Mouse (Mus musculus) spleen, adult 2 months (tissue): ENCODE results near the gene AI481877. TPM values are rescaled to one million over a fixed set of nuclear protein-coding genes. Genes with fewer than 3 reads are reported as not detected.
A peak's percentile ranks its signal among the peaks of the same experiment; 100 is the strongest.

ENCODE experiments used
- DNase-seq, 2 experiments: peaks; one replicate each; pipeline versions ENCODE4 v3.0.0 to v3.0.0-alpha.2; 2012 to 2021; ENCODE audit warnings: low spot score in 2 of 2, low read depth in 1 of 2
- H3K27ac ChIP-seq: fragments of 200-500 bp; 2 replicates; pipeline ENCODE4 v1.5.1; 2012; ENCODE audit warnings: low read length, inconsistent platforms; ENCODE audit not compliant: insufficient read depth
- H3K27me3 ChIP-seq: fragments of 200-500 bp; 2 replicates; pipeline ENCODE4 v1.6.1; 2012; ENCODE audit warnings: mild to moderate bottlenecking, moderate library complexity, low read length, inconsistent platforms; ENCODE audit not compliant: control insufficient read depth, insufficient read depth
- H3K36me3 ChIP-seq: fragments of 200-500 bp; 2 replicates; pipeline ENCODE4 v1.6.1; 2012; ENCODE audit warnings: mild to moderate bottlenecking, low read length, inconsistent platforms; ENCODE audit not compliant: control insufficient read depth, insufficient read depth
- H3K4me1 ChIP-seq: fragments of 200-500 bp; 2 replicates; pipeline ENCODE4 v1.6.1; 2011; ENCODE audit warnings: inconsistent platforms; ENCODE audit not compliant: control insufficient read depth, insufficient read depth, insufficient read length
- H3K4me3 ChIP-seq: fragments of 200-500 bp; 2 replicates; pipeline ENCODE4 v1.5.1; 2011; ENCODE audit warnings: mild to moderate bottlenecking, inconsistent platforms; ENCODE audit not compliant: insufficient read depth, insufficient read length; ENCODE audit errors: extremely low read depth
- CTCF ChIP-seq: fragments of 200-500 bp; IDR thresholded peaks from 2 replicates; pipeline ENCODE4 v1.5.1; 2011; ENCODE audit warnings: mild to moderate bottlenecking, inconsistent platforms; ENCODE audit not compliant: insufficient read depth, insufficient read length, insufficient replicate concordance; ENCODE audit errors: extremely low read depth
- POLR2A ChIP-seq: fragments of 200-500 bp; IDR thresholded peaks from 2 replicates; pipeline ENCODE4 v1.6.1; 2011; ENCODE audit warnings: low read depth, low read length, inconsistent platforms
- WGBS: fragments of 180-500 bp; shearing (Covaris S2); methylation state at CpG from one replicate; pipeline ENCODE4 v1.1.7; 2018; 5-methylcytosine and 5-hydroxymethylcytosine counted together
- polyA plus RNA-seq: library from polyadenylated mRNA; depleted of rRNA; stranded (reverse); fragments of >200 nt; gene quantifications from 2 replicates; pipeline ENCODE4 v1.2.3, GENCODE M21; 2012

AI481877 gene
- polyA plus RNA-seq, 1 experiment: not detected

DNA sequence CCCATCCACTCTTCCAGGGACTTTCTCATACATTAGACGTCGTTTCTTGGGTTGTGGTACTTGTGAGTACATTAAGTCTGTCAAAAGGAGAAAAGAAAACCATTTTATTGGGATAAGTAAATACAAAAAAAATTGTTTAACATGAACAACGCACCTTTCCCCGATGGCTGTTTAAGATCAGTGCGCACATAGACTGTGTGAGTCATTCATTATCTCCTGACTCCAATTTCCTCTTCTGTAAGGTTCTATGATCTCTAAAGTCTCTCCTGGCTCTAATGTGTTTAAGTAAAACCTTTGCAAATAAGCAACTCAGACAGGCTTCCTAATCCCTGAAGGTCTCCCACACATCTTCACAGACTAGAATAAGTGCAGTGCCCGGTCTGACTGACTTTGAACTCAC is 94.9 kb downstream of the AI481877 start:
- Histone ChIP-seq H3K4me3 (no peak overlapping the region), H3K27me3 (no peaks in the 10 kb centered on the region), H3K36me3 (peaks cover 10% of the 10 kb centered on the region), H3K4me1 (peaks cover 7% of the 10 kb centered on the region), H3K27ac (no peak overlapping the region)
- no peak for DNase-seq
- TF ChIP-seq CTCF: no peak
- no peak for TF ChIP-seq POLR2A
- WGBS: 84% methylated on average over 6 of the region's 6 CpGs

DNA sequence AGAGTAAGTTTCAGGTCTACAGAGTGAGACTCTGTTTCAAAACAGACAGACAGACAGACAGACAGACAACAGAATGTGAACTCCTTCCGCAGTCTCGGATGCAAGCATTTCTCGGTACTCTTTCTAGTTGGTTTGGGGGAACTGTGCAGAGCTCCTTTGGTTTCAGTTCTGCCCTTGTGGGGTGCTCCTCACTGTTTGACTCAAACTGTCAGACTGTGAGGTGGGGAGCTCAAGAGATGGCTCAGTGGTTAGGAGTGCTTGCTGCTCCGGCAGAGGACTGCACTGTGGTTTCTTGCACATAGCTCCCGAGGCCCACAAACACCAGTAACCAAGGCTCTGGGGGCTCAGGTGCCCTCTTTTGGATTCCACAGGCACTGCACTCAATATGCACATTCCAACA is 95.7 kb downstream of the AI481877 start:
- 63% methylated on average over 5 of the region's 5 CpGs for WGBS
- H3K27me3 ChIP-seq: no peaks in the 10 kb centered on the region
- peak overlapping the region; percentile 35; the same call in 1 of the 2 replicates for H3K27ac ChIP-seq
- TF ChIP-seq CTCF: no peak
- TF ChIP-seq POLR2A: no peak
- DNase-seq: peak in 1 of 2 experiments; percentile 10
- no peak overlapping the region for H3K4me3 ChIP-seq
- H3K4me1 ChIP-seq: peaks cover 7% of the 10 kb centered on the region
- peaks cover 10% of the 10 kb centered on the region for H3K36me3 ChIP-seq

DNA sequence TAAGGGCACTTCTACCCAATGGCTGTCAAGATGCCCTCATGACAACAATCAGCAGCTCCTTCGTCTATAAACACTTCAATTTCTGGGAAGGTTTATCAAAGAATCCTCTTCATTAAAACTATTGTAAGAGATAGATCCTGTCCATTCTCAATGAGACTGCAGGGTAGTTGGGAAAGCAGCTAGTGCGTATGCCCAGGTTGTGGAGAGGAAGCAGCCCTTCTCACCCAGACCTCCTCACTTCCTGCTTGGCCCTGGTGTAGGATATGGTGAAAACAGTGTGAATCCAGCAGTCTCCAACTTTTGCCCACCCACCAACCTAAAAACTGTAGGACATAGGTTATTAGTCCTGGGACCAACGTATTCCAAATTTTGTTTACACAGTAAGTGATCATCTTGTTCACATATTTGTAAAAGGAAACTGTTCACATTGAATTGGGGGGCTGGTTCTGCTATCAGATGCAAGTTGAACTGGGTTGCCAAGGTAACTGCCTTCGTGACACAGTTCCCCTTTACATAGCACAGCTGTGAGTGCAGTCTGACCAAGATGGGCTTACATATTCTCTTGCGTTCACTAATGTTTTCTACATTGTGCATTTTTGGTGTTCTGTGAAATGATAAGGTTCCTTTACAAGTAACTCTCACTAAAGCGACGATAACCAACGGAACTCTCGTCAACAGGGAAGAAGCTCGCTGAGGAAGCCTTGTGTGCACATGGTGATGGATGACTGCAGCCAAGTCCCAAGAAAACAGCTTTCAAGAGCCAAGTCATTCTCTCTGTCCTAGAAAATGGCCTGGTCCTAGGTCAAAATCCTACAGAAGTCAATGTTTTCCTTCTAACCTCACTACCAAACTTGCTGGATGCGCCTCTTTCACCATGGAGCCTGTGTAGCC is 98.1 kb downstream of the AI481877 start:
- 53% methylated on average over 11 of the region's 11 CpGs for WGBS
- Histone ChIP-seq H3K36me3 (peaks cover 10% of the 10 kb centered on the region), H3K27me3 (no peaks in the 10 kb centered on the region), H3K27ac (no peak overlapping the region), H3K4me1 (peaks cover 7% of the 10 kb centered on the region), H3K4me3 (no peak overlapping the region)
- no peak for DNase-seq
- TF ChIP-seq POLR2A: no peak
- no peak for TF ChIP-seq CTCF

DNA sequence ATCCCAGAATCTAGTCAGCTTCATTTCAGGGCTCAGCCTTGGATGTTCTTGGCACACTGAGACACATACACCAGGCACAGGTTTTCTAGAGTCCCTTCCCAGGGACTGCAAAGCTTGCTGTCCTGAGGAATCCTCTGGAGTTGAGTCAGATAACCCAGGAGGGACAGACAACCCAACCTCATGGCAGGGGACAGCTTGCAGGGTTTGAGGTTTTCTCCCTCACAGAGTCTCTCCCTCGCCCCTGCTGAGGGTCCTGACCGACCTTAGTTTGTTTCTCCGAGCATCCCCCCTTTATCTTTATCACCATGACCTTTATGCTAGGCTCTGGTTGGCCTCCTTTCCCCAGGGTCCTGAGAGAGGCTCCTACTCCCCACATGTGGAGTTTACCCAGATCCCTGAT is 101.3 kb downstream of the AI481877 start:
- TF ChIP-seq CTCF (no peak), POLR2A (no peak)
- Histone ChIP-seq H3K4me3 (no peak overlapping the region), H3K27me3 (no peaks in the 10 kb centered on the region), H3K4me1 (peaks cover 7% of the 10 kb centered on the region), H3K36me3 (peaks cover 8% of the 10 kb centered on the region), H3K27ac (no peak overlapping the region)
- 90% methylated on average over 3 of the region's 3 CpGs for WGBS
- DNase-seq: no peak

DNA sequence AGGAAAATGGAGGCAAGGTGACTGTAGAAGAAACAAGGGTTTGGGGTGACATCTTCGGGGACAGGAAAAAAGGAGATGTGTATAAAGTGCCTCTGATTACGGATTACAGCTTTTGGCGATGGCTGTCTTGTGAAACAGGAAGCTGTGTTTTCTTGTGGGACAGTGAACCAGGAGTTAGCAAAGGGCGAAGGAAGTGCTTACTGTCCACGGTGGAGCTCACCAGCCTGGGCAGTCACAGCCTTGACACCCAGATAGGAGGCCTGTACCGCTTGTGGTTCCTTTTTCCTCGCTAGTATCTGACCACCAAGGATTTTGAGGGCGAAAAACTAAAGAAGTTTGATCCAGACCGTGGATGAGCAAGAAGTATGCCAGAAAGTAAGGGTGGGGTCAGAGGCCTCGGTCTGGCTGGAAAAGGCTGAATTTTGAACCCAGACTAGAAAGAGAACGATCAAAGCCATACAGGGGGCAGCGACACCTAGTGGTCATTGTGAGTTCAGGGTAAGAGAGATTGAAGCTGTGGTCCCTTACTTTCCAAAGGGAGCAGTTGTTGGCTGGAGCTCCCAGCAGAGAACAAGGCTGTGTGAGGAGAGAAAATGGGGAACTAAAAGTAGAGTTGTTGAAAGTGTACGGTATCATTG is 102.2 kb downstream of the AI481877 start:
- TF ChIP-seq POLR2A: no peak
- peak; percentile 64; the same call in 1 of the 2 replicates for TF ChIP-seq CTCF
- DNase-seq: peak; percentile 64 to 69
- H3K36me3 ChIP-seq: peaks cover 5% of the 10 kb centered on the region; the same call in 1 of the 2 replicates
- H3K4me3 ChIP-seq: peak overlapping the region; percentile 5; the same call in 1 of the 2 replicates
- no peaks in the 10 kb centered on the region for H3K27me3 ChIP-seq
- peak overlapping the region; percentile 60 for H3K27ac ChIP-seq
- H3K4me1 ChIP-seq: peaks cover 7% of the 10 kb centered on the region
- 11% methylated on average over 13 of the region's 13 CpGs for WGBS

DNA sequence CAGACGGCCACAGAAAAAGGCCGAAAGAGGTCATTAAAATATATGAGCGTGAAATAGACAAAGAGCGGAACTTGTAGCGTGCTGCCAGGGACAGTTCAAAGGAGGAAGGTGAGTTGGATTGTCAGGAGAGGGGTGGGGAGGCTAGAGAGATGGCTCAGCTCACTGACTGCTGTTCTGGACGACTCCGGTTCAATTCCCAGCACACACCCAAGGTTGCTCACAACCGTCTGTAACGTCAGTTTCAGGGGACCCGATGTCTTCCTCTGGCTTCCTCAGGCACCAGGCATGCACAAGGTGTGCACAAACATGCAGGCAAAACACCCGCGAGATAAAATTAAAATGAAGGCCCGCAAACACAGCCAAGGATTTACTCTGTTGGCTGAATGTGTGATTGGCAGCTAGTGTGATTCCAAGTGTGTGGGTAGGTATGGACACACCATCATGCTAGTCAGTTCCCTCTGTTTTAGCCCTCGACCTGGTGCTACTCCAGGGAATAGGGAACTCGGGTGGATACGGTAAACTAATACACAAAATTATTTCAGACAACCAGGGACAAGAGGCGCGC is 102.9 kb downstream of the AI481877 start:
- Histone ChIP-seq H3K27me3 (no peaks in the 10 kb centered on the region), H3K36me3 (peaks cover 2% of the 10 kb centered on the region; the same call in 1 of the 2 replicates), H3K4me1 (peaks cover 7% of the 10 kb centered on the region), H3K4me3 (peak overlapping the region; percentile 72), H3K27ac (no peak overlapping the region)
- DNase-seq: peak in 1 of 2 experiments; percentile 7
- no peak for TF ChIP-seq POLR2A
- TF ChIP-seq CTCF: no peak
- 46% methylated on average over 18 of the region's 18 CpGs for WGBS
